Mouse (Mus musculus): ENCODE results near the gene Mob3b.

DNA sequence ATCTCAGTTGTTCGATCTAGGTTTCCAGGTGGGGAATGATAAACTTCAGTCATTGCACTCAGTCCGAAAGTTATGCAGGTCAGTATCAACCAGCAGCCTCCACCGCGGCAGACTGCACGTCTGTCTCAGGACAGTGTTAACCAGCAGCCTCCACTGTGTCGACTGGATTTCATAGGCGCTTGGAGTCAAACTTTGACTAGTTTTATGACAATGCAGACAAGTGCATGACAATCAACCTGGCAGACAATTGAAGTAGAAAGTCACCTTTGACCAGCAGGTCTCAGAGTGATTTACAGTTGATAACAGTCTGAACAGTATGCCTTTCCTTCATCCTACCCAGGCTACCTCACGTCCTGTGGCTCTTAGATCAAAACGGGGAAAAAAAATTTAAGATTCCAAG is 166.6 kb downstream of the Mob3b start:
- TF ChIP-seq POLR2A (IDR thresholded peaks at IDR 0.05; ENCODE audit: control insufficient read depth, extremely low read depth, insufficient read depth, low read length, poor library complexity) (no peak), CTCF (IDR thresholded peaks at IDR 0.05; ENCODE audit: borderline replicate concordance, control insufficient read depth, extremely low read depth, insufficient read depth, low read length, poor library complexity) (no peak)
